Mouse (Mus musculus) right cerebral cortex, postnatal 25 days (tissue): ENCODE measurements around the gene Adssl1.
A peak's percentile ranks its signal among the peaks of the same experiment; 100 is the strongest.

ENCODE experiments used
- DNase-seq: peaks from one replicate; pipeline ENCODE4 v3.0.0; 2022

The Adssl1 gene

DNA sequence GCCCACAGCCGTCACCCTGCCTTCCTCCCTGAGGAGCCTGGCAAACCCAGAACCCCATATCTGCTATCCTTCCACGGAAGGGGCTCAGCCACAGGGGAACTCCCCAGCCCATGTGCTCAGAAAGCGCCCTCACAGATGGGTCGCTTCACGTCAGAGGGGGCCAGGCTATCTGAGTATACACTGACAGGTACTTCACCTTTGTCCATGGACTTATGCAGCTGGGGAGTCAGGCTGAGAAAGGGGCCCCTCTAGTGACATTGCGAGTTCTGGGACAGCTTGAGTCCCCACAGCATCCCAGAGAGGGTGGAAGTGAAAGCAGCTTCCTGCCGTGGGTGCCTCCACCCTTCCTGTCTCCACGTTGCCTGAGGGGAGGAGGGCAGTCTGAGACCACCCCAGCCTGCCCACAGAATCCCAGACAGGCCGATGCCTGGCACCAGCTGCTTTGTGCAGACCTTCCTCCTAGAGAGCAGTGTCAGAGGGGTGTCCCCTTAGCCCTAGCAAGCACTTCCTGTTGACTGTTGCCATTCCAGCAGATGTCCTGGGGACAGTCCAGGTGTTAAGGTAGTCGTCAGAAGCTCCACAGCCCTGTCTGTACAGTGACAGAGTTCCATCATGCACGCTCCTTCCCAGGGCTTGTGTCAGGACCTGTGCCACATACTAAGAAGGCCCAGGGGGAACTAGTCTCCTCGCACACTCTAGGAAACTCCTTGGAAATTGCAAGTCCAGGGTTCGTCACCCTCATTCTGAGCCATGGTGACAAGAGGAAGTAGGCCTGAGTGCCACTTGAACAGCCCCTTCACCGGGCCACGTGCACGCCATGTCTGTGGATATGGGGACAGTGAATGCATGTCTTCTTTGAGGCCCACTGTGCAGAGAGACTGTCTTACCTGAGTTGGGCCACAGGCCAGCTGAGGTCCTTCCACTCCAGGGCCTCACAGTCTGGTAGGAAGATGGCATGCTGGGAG is 25.6 kb upstream of the Adssl1 start:
- no peak for DNase-seq

DNA sequence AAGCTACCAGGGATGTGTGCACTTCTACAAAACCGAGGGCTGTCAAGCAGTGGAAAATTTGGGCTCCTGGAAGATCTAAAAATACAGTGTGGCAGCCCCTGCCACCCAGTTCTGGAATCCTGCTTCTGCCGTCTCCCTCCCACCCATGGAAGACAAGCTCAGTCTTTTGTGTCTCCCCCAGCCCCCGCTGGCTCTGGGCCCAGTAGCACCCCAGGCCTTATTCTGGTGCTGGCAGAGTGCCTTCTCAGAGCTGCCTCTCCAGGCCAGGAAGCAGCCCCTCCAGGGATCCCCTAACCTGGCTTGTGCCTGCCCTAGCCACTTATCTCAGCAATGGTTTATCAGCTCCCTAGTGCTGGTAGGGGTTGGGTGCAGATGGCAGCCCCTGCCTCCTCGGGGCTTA is 24.9 kb upstream of the Adssl1 start:
- peak; percentile 56 for DNase-seq

DNA sequence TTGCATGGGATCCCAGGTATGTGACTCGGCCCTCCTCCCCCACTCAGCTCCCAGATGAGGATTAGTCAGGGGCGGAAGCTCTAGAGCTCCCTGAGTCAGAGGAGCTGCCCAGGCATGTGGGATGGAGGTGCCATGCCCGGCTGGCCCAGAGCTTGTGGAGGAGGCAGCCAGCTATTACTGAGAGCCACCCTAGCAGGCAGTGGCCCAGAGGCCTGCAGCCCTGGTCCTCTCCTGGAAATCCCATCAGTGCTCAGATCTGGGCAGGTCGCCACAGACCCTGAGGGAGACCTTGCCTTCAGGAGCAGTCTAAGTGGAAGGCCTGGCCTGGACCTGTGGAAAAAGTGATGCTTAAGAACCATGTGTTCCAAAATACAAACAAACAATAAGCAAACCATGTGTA is 24.2 kb upstream of the Adssl1 start:
- no peak for DNase-seq

DNA sequence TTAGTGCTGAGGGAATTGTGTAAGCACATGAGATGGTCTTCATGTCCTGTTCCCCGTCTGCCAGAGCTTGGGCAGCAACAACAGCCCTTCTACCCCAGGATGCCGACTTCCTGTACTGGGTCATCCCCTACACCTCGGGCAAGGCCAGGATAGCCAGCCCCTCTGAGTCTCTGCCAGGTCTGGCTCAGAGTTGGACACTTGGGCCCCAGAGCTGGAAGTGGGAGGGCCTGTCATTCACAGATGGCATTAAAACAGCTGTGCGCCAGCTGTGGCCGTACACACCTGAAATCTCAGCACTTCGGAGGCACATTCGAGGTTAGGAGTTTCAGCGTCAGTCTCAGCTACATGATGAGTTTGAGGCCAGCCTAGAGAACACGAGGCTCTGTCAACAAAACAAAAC is 23.4 kb upstream of the Adssl1 start:
- no peak for DNase-seq

DNA sequence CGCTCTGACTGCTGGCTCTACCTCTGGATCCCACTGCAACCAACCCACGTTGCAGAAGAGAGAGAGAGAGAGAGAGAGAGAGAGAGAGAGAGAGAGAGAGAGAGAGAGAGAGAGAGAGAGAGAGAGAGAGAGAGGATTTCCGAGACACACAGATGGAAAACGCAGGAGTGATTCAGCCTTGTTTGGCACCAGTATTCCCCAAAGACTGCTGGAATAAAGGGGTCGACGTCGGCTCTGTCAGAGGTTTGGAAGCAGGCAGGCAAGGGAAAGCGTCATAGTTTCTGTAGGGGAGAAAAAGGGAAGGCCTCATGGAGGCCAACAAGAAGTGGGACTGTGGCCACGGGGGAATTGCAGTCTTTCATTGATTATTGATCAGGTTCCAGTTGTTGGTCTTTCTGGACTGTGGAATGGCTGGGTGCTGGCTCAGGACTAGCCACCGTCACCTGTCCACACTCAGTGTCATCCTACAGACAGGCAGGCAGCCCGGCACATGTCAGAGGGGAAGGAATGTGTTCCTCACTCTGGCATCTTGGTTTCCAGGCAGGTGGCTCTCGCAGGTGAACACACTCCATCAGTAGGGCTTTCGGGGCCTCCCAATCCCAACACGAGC is 22.8 kb upstream of the Adssl1 start:
- DNase-seq = no peak

DNA sequence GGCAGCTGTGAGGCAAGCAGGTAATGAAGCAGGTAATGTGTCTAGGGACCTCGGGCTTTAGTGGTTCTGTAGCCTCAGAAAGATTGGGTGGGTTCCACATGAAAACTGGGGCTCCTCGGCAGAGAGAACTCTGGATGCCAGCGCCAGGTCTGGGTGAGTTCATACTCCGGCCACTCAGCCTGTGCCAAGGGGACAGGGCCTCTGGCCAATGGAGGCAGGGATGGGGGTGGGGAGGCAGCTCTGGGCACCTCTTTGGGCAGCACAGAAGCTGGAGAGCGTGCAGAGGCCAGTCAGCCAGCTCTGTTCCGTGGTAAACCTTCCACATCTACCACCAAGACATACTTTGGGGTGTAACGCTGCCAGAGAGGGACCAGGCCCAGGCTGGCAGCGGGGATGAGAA is 22.2 kb upstream of the Adssl1 start:
- no peak for DNase-seq

DNA sequence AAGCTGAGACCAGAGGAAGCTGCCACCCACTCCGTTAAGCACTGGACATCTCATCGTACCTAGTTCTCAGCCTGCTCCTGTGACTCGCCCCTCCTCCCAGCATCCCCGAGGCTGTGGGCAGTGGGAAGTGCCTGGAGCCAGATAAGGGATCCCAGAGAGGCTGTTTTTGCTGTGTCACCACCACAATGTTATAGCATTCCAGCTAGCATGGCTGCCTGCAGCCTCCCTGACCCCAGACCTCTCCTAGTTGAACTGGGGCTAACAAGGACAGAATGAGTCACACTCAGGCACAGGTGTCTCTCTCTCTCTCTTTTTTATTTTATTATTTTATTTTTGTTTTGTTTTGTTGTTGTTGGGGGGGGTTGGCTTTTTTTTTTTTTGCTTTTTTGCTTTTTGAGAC is 20.6 kb upstream of the Adssl1 start:
- DNase-seq = no peak

DNA sequence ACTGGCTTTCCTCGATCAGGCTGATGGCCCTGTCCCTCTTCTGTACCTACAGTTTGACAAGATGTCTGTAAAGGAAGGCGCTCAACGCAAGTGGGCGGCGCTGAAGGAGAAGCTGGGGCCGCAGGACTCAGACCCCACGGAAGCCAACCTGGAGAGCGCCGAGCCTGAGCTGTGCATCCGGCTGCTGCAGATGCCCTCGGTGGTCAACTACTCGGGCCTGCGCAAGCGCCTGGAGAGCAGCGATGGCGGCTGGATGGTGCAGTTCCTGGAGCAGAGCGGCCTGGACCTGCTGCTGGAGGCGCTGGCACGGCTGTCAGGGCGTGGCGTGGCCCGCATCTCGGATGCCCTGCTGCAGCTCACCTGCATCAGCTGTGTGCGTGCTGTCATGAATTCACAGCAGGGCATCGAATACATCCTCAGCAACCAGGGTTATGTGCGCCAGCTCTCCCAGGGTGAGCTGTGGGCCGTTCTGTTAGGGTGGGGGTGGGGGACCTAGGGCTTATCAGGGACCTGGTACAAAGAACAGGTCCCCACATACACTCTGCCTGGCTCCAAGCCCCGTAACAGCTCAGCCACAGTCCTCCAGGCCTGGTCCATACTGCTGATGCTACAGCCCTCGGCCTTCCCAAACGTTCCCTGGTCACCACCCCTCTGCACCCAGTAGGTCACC is 19.8 kb upstream of the Adssl1 start:
- no peak for DNase-seq

DNA sequence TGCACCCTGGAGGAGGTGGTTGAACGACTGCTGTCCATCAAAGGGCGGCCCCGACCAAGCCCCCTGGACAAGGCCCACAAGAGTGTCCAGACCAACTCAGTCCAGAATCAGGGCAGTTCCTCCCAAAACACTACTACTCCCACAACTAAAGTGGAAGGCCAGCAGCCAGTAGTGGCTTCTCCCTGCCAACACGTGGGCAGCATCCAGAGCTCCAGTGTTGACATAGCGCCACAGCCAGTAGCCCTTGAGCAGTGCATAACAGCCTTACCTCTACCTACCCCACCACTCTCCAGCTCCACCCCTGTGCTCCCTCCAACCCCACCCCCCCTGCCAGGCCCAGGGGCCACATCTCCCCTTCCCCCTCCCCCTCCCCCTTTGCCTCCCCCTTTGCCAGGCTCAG is 15.8 kb upstream of the Adssl1 start:
- no peak for DNase-seq

DNA sequence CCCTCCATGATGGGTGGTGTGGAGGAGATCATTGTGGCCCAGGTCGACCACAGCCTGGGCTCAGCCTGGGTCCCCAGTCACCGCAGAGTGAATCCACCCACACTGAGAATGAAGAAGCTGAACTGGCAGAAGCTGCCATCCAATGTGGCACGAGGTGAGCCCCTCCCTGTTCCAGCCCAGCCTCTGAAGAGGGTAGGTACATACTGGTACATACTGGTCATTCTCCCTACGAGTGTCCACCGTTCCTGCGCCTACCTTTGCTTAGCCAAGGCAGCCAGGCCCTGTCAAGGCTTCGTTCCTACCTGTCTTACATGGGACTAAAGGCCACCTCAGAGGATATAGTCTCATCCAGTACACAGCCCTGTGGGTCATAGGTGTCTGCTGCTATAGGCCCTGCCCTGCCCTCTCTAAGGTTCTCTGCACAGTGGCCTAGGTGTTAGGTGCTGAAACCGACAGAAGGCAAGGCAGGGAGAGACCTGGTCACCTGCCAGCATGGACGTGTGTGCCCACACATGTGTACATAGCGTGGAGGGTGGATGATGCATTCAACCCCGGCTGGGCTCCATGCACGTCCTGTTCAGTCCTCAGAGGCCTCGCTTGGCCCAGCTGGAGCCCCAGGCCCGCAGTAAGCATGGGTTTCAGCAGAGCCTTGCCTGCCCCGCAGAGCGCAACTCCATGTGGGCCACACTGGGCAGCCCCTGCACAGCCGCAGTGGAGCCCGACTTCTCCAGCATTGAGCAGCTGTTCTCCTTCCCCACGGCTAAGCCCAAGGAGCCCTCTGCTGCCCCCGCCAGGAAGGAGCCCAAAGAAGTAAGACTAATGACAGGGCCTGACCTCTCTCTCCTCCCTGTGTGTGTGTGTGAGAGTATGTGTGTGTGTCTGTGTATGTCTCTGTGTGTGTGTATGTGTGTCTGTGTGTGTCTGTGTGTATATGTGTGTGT is 14.9 kb upstream of the Adssl1 start:
- DNase-seq = no peak

DNA sequence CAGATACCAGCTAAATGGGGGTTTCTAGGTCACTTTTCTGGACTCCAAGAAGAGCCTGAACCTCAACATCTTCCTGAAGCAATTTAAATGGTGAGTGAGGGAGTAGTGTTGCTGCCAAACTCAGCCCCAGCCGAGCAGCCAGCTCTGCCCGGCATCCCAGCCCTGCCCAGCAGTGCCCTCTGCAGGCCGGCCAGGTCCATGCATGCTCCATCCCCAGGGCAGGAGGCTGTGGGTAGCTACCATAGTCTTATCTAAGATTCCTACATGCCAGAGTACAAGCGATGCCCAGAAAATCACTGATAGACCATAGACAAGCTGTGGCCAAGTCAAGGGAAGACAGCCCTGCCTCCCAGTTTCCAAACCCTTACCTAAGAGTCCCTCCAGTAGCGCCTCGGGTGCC is 14.1 kb upstream of the Adssl1 start:
- DNase-seq = peak; percentile 80

DNA sequence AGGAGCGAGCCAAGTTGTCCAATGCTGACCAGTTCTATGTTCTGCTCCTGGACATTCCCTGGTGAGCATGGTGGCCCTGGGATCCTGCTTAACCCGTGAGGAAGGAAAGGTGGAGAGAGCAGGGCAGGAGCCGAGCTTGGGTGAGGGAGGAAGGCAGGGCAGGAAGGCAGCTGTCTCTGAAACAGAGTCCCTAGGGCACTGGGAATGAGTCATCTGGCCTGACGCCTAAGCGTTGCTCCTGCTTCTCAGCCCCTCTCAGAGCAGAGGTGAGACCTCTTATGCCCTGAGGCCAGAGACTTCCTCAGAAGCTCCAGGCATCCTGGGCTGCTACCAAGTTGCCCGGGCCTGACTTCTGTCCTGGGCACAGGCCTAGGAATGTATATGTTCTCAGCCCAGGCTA is 12.8 kb upstream of the Adssl1 start:
- DNase-seq = no peak

DNA sequence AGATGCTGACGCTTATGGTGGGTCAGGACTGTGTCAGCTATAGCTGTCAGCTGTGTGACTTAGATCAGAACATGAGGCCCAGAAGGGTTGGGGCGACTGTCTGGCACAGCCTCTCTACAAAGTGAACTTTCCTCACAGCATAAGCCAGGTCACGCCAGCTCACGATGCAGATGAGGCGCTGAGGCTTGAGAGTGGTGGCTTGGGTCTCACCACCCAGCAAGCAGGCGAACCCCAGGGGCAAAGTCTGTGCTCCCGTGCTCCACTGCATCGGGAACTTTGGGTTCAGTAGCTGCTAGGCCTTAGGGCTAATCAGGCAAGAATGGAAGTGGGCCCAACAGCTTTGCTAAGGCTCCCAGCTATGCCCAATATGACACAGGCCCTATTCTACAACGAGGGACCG is 10.8 kb upstream of the Adssl1 start:
- DNase-seq = no peak

DNA sequence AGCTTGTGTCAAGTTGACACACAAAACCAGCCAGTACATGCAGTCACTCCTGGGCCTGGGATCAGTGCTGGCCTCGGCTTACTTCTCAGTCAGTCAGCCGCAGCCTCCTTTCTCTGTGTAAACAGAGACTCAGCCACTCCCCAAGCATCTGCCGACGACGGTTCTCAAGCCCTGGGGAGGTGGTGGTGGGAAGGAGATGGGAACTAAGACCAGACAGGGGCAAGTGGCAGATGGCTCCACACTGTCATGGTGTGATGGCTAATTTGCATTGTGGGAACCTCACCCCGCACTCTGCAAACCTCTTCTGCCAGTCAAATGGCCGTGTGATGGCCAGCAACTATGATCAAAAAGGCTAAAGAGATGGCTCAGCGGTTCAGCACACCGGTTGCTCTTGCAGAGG is 3.2 kb upstream of the Adssl1 start:
- no peak for DNase-seq

DNA sequence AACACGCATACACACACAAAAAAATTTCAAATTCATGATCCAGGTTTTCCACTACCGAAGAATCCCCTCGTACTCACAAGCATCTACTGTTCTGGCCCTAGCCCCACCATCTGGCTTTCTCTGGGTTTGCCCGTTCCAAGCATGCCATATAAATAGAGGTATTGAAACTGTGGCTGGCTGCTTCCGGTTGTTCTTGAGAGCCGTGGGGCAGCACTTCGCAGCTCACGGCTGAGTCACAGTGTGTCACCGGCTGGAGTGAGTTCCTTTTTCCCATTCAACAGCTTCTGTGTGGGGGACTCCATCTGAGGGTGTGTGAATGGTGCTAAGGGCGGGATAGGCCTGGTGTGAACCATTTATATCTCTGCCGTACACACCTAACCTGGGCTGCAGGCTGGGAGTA is 2.7 kb upstream of the Adssl1 start:
- peak; percentile 79 for DNase-seq

DNA sequence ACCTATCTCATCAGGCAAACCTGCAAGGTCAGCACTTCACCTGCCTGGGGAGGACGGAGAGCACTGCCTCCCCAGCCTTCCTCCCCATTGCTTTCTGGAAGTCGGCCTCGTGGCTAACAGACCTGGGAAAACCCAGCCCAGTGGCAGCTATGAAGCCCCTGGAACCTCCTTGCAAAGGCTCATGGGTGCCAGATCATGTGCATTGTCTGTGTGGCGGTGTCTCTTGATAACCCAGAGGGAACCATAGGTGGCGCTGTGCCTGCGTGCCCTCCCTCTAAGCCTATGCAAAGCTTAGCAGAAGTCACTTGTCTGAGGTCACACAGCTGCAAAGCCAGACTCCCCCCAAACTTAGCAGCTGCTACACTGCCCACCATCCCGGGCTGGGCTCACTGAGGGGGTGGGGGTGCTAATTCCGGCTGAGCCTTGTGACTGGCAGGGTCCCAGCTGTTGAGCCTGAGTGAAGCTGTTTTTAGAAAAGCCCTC is 1.9 kb upstream of the Adssl1 start:
- DNase-seq = peak; percentile 39

DNA sequence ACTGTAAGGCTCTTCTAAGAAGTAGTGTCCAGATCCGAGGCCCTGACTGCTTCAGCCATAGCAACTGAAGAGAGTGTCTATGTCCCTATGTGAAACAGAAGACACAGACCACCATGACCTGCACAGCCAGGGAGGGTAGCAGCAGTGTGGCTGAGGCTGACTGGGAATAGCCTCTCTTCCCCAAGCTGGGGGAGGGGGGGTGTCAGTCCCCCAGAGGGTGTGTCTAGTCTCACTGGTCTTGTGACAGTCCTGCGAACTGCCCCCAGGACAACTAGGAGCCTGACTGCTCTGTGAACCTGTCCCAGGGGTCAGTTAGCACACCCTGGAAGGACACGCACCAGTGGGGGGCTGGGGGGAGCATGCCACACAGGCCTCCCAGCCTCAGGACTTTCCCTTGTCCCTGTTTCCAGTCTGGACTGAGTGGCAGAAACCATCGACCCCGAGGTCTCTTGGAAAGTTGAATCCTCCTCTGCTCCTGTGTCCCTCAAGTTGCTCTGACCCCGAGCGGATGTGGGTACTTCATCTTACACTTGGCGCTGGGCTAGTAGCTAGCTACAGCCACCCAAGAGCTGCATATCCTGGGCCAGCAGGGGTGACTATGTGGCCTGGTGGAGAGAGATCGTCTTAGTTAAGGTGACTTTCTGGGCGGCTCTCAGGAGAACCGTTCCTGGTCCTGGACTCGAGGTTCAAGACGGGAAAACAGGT is 712 bp upstream of the Adssl1 start:
- no peak for DNase-seq

DNA sequence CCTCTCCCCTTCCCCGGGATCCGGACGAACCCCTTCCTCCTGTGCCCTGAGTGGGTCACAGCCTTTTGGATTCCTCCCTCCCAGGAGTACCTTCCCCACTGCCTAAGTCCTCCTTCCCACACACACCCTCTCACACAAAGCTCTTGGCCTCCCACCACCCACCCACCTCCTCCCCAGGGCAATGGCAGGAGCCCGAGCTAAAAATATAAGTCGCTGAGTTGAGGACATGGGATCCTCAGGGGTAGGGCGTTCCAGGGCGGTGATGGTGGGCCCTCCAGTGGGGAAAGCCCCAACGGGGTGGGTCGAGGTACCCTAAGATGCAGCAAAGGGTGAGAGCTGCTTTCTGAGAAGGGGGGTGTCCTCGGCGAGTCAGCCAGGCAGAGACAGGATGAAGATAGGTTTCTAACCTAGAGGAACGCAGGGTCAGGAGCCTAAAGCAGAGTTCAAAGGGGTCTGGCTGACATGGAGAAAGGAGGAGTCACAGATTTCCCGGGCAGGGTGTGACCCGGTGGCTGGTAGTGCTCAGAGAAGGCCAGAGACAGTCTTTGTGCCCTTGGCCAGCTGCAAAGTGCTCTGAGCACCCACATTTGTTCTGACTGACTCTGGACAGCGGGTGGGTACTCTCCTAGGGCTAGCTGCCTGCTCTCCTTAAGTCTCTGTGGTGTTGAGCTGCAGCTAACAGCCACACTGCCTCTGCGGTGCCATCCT is 663 bp downstream of the Adssl1 start:
- DNase-seq = no peak

DNA sequence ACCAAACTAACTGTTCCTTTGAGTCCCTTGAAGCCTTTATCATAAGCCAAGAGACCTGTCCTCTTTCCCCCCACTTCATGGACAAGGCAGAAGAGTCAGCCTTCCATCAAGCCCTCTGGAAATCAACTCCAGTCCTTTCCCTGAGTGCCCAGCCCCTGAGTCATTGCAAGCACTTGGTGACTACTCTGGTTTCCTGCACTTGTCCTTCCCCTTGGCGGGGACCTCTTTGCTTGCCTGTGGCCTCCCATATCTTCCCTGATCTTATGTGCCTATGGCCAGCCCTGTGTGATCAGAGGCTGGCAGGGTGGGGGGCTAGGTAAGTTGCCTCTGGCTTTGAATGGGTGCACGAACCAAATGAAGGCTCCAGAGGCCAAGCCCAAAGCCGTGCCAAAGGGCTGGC is 2.1 kb downstream of the Adssl1 start:
- DNase-seq = no peak

DNA sequence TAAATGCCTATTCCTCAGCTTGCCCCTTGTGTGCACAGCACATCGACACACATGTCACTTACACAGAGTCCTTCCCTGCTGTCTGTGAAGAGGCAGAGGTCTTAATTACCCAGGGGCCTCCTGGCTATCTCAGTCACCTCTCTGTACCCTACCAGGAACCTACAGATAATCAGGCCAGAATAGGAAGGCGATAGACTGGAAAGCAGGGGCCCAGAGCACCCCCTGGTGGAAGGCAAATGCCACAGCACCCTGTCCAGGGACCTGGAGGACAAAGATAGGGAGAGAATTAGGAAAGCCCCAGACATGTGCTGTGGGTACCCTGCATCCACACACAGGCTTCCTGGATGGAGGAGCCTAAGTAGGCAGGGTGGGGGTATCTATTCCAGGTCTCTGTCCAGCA is 3.9 kb downstream of the Adssl1 start:
- no peak for DNase-seq

DNA sequence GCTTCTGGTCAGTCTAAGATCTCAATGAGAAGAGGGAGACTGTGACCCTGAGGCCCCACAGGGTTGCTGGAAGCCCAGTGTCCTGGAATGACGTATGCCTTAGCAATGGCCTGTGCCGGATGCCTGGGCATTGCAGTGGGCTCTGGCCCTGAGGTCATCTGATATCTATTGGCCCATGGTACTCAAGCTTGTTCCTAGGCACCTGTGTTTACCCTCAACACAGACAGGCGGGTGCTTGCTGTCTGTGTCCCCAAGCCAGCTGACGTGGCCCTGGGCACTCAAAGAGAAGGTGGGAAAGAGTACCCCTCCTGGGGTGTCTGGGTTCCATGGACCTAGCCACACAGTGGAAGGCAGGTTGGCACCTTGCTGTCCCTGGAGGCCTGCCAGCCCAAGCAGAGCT is 5.9 kb downstream of the Adssl1 start:
- no peak for DNase-seq
